Mouse (Mus musculus) left cerebral cortex, adult 2 months (tissue): ENCODE results near the gene C1qtnf9. TPM values are rescaled to one million over a fixed set of nuclear protein-coding genes. Genes with fewer than 3 reads are reported as not detected.

ENCODE experiments used
- DNase-seq, 2 experiments: peaks; one replicate each; pipeline ENCODE4 v3.0.0; 2021 to 2022; ENCODE audit warnings: low spot score in 2 of 2, mixed read lengths in 1 of 2; ENCODE audit errors: extremely low spot score in 1 of 2
- H3K27ac ChIP-seq: fragments of 200-600 bp; 2 replicates; pipeline ENCODE4 v1.8.1; 2022
- H3K4me3 ChIP-seq: fragments of 200-600 bp; 2 replicates; pipeline ENCODE4 v1.8.1; 2022
- CTCF ChIP-seq: fragments of 200-600 bp; IDR thresholded peaks from 2 replicates; pipeline ENCODE4 v1.8.1; 2022; ENCODE audit warnings: antibody characterized with exemption, mild to moderate bottlenecking, moderate library complexity
- intact Hi-C: fragments of 180-260 bp; cut with DNase I; formaldehyde crosslinking; loops from one replicate; pipeline ENCODE4 v1.15.1; 2025
- total RNA-seq, 2 experiments: library from RNA; stranded (reverse); gene quantifications; 2 replicates each; pipeline ENCODE4 v1.2.3; 2021

C1qtnf9 gene
- total RNA-seq, 2 experiments from 2014 or later, result 0.23 to 0.30 TPM

GRCm38 (mm10) chr14:60752892-60753800 lies 14.8 kb upstream of the C1qtnf9 start:
- no peak for TF ChIP-seq CTCF
- Histone ChIP-seq H3K27ac (no peak overlapping the region), H3K4me3 (no peak overlapping the region)
- intact Hi-C loops, result no loop called here
- DNase-seq, result no peak

GRCm38 (mm10) chr14:60753801-60754126 lies 14.2 kb upstream of the C1qtnf9 start:
- intact Hi-C loops, result no loop called here
- Histone ChIP-seq H3K27ac (no peak overlapping the region), H3K4me3 (no peak overlapping the region)
- no peak for TF ChIP-seq CTCF
- DNase-seq, result no peak

DNA sequence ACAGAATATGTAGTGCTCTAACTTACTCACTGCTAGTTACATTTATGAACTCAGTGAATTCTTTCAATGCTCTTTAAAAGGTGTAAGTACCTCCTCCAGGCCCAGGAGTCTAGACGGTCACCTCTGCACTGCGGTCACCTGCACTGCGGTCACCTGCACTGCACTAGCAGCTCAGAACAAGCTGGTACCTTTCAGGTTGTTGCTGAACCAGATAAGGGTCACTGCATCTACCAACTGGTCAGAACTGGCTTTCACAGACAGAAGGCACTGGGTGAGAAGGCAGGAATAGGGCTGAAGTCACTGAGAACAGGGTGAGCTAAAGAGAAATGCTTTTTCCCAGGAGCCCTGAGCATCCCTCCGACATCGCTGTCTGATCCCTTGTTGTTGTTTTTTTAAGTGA lies 13.3 kb upstream of the C1qtnf9 start:
- intact Hi-C loops, result no loop called here
- no peak for DNase-seq
- Histone ChIP-seq H3K4me3 (no peak overlapping the region), H3K27ac (no peak overlapping the region)
- no peak for TF ChIP-seq CTCF

GRCm38 (mm10) chr14:60756271-60756670 lies 11.7 kb upstream of the C1qtnf9 start:
- Histone ChIP-seq H3K27ac (no peak overlapping the region), H3K4me3 (no peak overlapping the region)
- DNase-seq, result no peak
- intact Hi-C loops, result no loop called here
- no peak for TF ChIP-seq CTCF

GRCm38 (mm10) chr14:60757265-60757664 lies 10.7 kb upstream of the C1qtnf9 start:
- no peak for TF ChIP-seq CTCF
- no peak for DNase-seq
- H3K4me3 ChIP-seq, result no peak overlapping the region
- no peak overlapping the region for H3K27ac ChIP-seq
- intact Hi-C loops, result no loop called here

DNA sequence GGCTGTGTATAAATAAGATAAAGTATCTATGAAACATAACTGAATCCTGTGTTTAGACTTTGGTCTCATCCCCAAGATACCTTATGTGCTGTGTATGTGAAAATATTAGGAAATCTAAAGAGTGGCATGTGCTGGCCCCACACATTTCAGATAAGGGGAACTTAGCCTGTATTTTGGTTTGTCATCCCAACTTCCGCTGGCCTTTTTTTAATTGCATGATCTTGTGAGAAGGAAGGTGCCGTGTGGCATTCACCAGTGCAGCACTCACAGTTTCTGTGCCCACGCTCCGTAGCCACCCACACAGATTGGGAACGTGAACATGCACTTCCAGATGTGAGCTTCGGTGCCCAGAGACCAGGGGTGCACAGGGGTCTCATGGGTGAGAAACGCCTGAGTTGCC lies 10.2 kb upstream of the C1qtnf9 start:
- H3K4me3 ChIP-seq, result no peak overlapping the region
- intact Hi-C loops, result no loop called here
- DNase-seq, result no peak
- no peak for TF ChIP-seq CTCF
- H3K27ac ChIP-seq, result no peak overlapping the region

GRCm38 (mm10) chr14:60759097-60759496 lies 8.8 kb upstream of the C1qtnf9 start:
- no peak for TF ChIP-seq CTCF
- DNase-seq, result no peak
- Histone ChIP-seq H3K27ac (no peak overlapping the region), H3K4me3 (no peak overlapping the region)
- intact Hi-C loops, result no loop called here

DNA sequence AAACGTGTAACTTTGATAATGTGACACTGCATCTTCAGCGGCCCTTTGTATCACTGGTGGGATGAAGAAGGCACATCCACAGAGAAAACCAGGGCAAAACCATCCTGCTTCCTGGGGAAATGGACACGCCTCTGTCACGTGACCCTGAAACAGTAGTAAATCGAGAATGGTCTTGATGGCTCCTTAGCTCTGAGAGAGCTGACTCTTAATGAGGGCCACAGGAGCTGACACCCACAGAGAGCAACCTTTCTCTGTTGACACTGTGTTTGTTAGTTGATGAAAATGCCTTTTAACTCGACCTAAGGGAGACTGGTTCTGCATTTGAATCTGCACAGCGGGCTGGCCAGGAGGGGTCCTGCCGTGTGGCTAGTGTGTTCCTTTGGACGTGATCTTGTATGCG lies 6.1 kb upstream of the C1qtnf9 start:
- H3K27ac ChIP-seq, result no peak overlapping the region
- no peak for TF ChIP-seq CTCF
- no peak overlapping the region for H3K4me3 ChIP-seq
- DNase-seq, result no peak
- intact Hi-C loops, result no loop called here

DNA sequence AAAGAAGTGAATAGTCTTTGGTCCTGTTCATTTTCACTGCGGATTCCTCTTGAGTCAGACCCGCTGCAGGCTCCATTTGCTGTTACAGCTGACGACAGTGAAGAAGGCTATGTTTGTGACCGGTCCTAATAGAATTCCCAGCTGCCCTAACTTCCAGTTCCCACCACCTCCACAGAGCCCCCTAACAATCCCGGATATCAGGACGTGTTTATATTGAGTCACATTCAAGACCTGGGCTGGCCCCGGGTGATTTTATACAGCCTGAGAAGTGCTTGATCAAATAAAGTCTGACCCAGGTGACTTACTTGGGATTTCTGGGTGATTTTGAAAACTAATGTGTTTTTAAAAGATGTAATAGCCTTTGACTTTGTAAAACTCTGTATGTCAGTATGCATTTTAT lies 5.2 kb upstream of the C1qtnf9 start:
- Histone ChIP-seq H3K27ac (no peak overlapping the region), H3K4me3 (no peak overlapping the region)
- no peak for DNase-seq
- intact Hi-C loops, result no loop called here
- no peak for TF ChIP-seq CTCF

GRCm38 (mm10) chr14:60763746-60764145 lies 4.2 kb upstream of the C1qtnf9 start:
- Histone ChIP-seq H3K4me3 (no peak overlapping the region), H3K27ac (no peak overlapping the region)
- no peak for DNase-seq
- intact Hi-C loops, result no loop called here
- no peak for TF ChIP-seq CTCF

GRCm38 (mm10) chr14:60764526-60764925 lies 3.4 kb upstream of the C1qtnf9 start:
- no peak for DNase-seq
- Histone ChIP-seq H3K4me3 (no peak overlapping the region), H3K27ac (no peak overlapping the region)
- no peak for TF ChIP-seq CTCF
- intact Hi-C loops, result no loop called here

- H3K4me3 ChIP-seq, result no peak overlapping the region
- intact Hi-C loops, result no loop called here
- TF ChIP-seq CTCF, result no peak
- H3K27ac ChIP-seq, result no peak overlapping the region
- no peak for DNase-seq
These were observed 2.9 kb upstream of the C1qtnf9 start for GRCm38 (mm10) chr14:60765025-60765424.

DNA sequence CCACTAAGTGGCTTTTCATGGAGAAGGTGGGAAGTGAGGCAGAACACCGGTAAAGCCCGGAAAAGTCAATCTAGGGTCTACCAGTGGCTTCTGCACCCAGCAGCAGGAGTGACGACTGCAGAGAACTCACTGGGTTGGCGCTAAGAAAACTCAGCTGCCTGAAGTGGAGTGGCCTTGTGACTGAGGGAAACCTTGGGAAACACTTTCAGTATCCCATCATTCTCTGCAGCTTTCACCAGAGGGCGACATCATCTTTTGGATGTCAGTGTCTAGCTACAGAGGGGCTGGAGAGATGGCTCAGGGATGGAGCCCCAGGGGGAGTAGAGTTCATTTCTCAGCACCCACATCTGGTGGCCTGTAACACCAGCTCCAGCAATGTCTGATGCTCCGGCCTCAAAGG lies 1.4 kb downstream of the C1qtnf9 start:
- H3K27ac ChIP-seq, result no peak overlapping the region

More for the DNA sequence above, 1.4 kb downstream of the C1qtnf9 start:
- DNase-seq, result no peak
- TF ChIP-seq CTCF, result peak; percentile 28
- H3K4me3 ChIP-seq, result no peak overlapping the region
- intact Hi-C loops, result no loop called here
